Mouse (Mus musculus): ENCODE measurements around the gene Dclk2. TPM values are rescaled to one million over a fixed set of nuclear protein-coding genes. Genes with fewer than 3 reads are reported as not detected.

Gene Dclk2
- polyA plus RNA-seq (2015; fragmentation: Nextera tagmentation; extraction: Ambion mirVana), result 87.6 and 94.3 TPM in 2 replicates

- Histone ChIP-seq H3K27ac (replicated peaks) (peak within 1 kb of the TSS; percentile 98), H3K4me1 (replicated peaks) (peaks cover 41% of the 10 kb centered on the region), H3K4me3 (peak within 1 kb of the TSS; percentile 82), H3K9ac (peak within 1 kb of the TSS; percentile 92), H3K4me2 (peak within 1 kb of the TSS; percentile 79), H3K9me3 (no peaks in the 10 kb centered on the region), H3K27me3 (no peaks in the 10 kb centered on the region), H3K36me3 (no peaks in the 10 kb centered on the region)
- ATAC-seq (ENCODE audit: low FRiP score, low read depth), result peak; percentile 89
- 0% methylated on average over 57 of the region's 91 CpGs for WGBS
Observed at GRCm38 (mm10) chr3:86920343-86921083, at the start of gene Dclk2. Dclk2 (minus strand) TSS chr3:86920852.

- no peak overlapping the region for H3K4me2 ChIP-seq
- no peak overlapping the region for H3K4me3 ChIP-seq
- WGBS, result 83% methylated on average over 17 of the region's 17 CpGs
- no peaks in the 10 kb centered on the region for H3K27me3 ChIP-seq
- no peaks in the 10 kb centered on the region for H3K9me3 ChIP-seq
- no peak for ATAC-seq (ENCODE audit: low FRiP score, low read depth)
- no peak overlapping the region for H3K27ac ChIP-seq (replicated peaks)
- H3K4me1 ChIP-seq (replicated peaks), result no peaks in the 10 kb centered on the region
- H3K9ac ChIP-seq, result no peak overlapping the region
- H3K36me3 ChIP-seq, result no peaks in the 10 kb centered on the region
Observed at GRCm38 (mm10) chr3:86962665-86963435, 42.2 kb upstream of the Dclk2 start.

GRCm38 (mm10) chr3:86961395-86961669 lies 40.7 kb upstream of the Dclk2 start:
- no peak for ATAC-seq (ENCODE audit: low FRiP score, low read depth)
- 93% methylated on average over 2 of the region's 2 CpGs for WGBS

DNA sequence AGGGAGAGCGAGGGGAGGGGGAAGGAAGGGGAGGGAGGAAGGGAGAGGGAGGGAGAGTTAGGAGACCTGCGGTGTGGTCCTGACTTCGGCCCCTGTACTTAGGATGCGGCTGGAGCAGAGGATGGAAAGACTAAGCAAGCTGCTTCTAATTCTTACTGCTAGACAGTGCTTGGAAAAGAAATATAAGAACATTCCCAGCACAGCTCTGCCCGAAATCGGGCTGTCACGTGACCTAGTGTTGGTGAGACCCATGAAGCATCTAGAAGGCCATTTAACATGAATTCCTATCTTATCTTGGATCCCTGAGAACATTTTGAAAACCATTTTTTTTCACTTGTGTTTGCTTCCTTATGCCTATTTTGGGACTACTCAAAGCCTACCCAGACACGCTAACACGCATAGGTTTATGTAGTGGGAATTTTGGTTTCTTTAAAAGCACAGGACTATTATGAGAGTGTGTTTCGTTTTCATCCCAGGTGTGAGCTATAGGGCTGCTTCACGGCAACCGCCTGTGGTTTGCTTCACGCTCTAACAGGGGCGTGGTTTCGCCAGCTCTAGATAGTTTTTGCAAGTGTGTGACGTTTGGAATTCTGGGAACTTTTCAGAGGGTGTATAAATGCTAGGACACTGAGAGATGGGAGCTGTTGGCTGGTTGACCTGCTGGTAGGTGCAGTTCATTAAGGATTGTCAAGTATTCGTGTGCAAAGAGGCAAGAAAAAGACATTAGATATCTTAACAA lies 40.2 kb upstream of the Dclk2 start:
- Histone ChIP-seq H3K27ac (replicated peaks) (no peak overlapping the region), H3K9ac (no peak overlapping the region), H3K4me1 (replicated peaks) (no peaks in the 10 kb centered on the region), H3K36me3 (no peaks in the 10 kb centered on the region), H3K4me2 (no peak overlapping the region), H3K27me3 (no peaks in the 10 kb centered on the region), H3K4me3 (no peak overlapping the region), H3K9me3 (no peaks in the 10 kb centered on the region)
- 88% methylated on average over 17 of the region's 17 CpGs for WGBS
- no peak for ATAC-seq (ENCODE audit: low FRiP score, low read depth)

More at GRCm38 (mm10) chr3:86961395-86961669, 40.7 kb upstream of the Dclk2 start:
- Histone ChIP-seq H3K4me1 (replicated peaks) (no peaks in the 10 kb centered on the region), H3K27me3 (no peaks in the 10 kb centered on the region), H3K4me2 (no peak overlapping the region), H3K4me3 (no peak overlapping the region), H3K9me3 (no peaks in the 10 kb centered on the region), H3K27ac (replicated peaks) (no peak overlapping the region), H3K9ac (no peak overlapping the region), H3K36me3 (no peaks in the 10 kb centered on the region)

- no peaks in the 10 kb centered on the region for H3K36me3 ChIP-seq
- no peaks in the 10 kb centered on the region for H3K9me3 ChIP-seq
- ATAC-seq (ENCODE audit: low FRiP score, low read depth), result no peak
- no peaks in the 10 kb centered on the region for H3K27me3 ChIP-seq
- H3K4me2 ChIP-seq, result no peak overlapping the region
- no peak overlapping the region for H3K9ac ChIP-seq
- 93% methylated on average over 7 of the region's 7 CpGs for WGBS
- no peak overlapping the region for H3K4me3 ChIP-seq
- no peaks in the 10 kb centered on the region for H3K4me1 ChIP-seq (replicated peaks)
- H3K27ac ChIP-seq (replicated peaks), result no peak overlapping the region
Observed at GRCm38 (mm10) chr3:86959088-86959487, 38.4 kb upstream of the Dclk2 start.

- Histone ChIP-seq H3K27me3 (no peaks in the 10 kb centered on the region), H3K4me1 (replicated peaks) (no peaks in the 10 kb centered on the region), H3K4me3 (no peak overlapping the region), H3K9ac (no peak overlapping the region), H3K36me3 (no peaks in the 10 kb centered on the region), H3K4me2 (no peak overlapping the region), H3K9me3 (no peaks in the 10 kb centered on the region), H3K27ac (replicated peaks) (no peak overlapping the region)
- 54% methylated on average over 4 of the region's 4 CpGs for WGBS
- no peak for ATAC-seq (ENCODE audit: low FRiP score, low read depth)
Observed at GRCm38 (mm10) chr3:86955376-86955775, 34.7 kb upstream of the Dclk2 start.

GRCm38 (mm10) chr3:86954521-86954920 lies 33.9 kb upstream of the Dclk2 start:
- H3K27me3 ChIP-seq, result no peaks in the 10 kb centered on the region
- H3K4me3 ChIP-seq, result no peak overlapping the region
- no peak overlapping the region for H3K27ac ChIP-seq (replicated peaks)
- no peak overlapping the region for H3K9ac ChIP-seq
- H3K9me3 ChIP-seq, result no peaks in the 10 kb centered on the region
- 77% methylated on average over 1 of the region's 1 CpGs for WGBS
- no peak overlapping the region for H3K4me2 ChIP-seq
- H3K36me3 ChIP-seq, result no peaks in the 10 kb centered on the region
- no peaks in the 10 kb centered on the region for H3K4me1 ChIP-seq (replicated peaks)
- ATAC-seq (ENCODE audit: low FRiP score, low read depth), result no peak

GRCm38 (mm10) chr3:86953819-86954218 lies 33.2 kb upstream of the Dclk2 start:
- Histone ChIP-seq H3K9ac (no peak overlapping the region), H3K27me3 (no peaks in the 10 kb centered on the region), H3K4me3 (no peak overlapping the region), H3K4me1 (replicated peaks) (no peaks in the 10 kb centered on the region), H3K4me2 (no peak overlapping the region), H3K27ac (replicated peaks) (no peak overlapping the region), H3K36me3 (no peaks in the 10 kb centered on the region), H3K9me3 (no peaks in the 10 kb centered on the region)
- 87% methylated on average over 4 of the region's 4 CpGs for WGBS
- ATAC-seq (ENCODE audit: low FRiP score, low read depth), result no peak

DNA sequence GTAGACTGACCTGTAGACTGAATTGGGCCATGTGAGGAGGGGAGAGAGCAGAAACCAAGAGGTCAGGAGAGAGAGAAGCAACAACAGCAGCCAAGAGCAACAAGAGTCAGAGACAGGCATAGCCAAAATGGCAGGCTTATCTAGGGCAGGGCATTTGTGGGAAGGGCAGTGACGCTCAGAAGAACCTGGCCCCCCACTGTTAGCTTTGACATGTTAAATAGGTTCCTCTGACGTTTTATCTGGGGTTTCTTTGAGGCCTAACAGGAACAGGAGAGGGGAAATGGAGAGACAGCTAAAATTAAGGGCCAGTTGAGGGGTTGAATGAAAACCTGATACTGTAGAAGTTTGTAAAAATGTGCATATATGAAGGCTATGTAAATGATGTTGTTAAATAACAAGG lies 30.0 kb upstream of the Dclk2 start:
- Histone ChIP-seq H3K27me3 (no peaks in the 10 kb centered on the region), H3K9ac (no peak overlapping the region), H3K4me1 (replicated peaks) (no peaks in the 10 kb centered on the region), H3K27ac (replicated peaks) (no peak overlapping the region), H3K9me3 (no peaks in the 10 kb centered on the region), H3K36me3 (no peaks in the 10 kb centered on the region), H3K4me3 (no peak overlapping the region), H3K4me2 (no peak overlapping the region)
- no peak for ATAC-seq (ENCODE audit: low FRiP score, low read depth)
- WGBS, result 16% methylated on average over 2 of the region's 2 CpGs

GRCm38 (mm10) chr3:86936254-86936836 lies 15.7 kb upstream of the Dclk2 start:
- WGBS, result 0% methylated on average over 2 of the region's 2 CpGs
- H3K36me3 ChIP-seq, result no peaks in the 10 kb centered on the region
- no peaks in the 10 kb centered on the region for H3K9me3 ChIP-seq
- H3K4me3 ChIP-seq, result no peak overlapping the region
- H3K9ac ChIP-seq, result no peak overlapping the region
- peak overlapping the region; percentile 6; the same call in 1 of the 2 replicates for H3K4me2 ChIP-seq
- H3K27me3 ChIP-seq, result no peaks in the 10 kb centered on the region
- peaks cover 10% of the 10 kb centered on the region for H3K4me1 ChIP-seq (replicated peaks)
- ATAC-seq (ENCODE audit: low FRiP score, low read depth), result peak; percentile 92
- peak overlapping the region; percentile 56 for H3K27ac ChIP-seq (replicated peaks)

DNA sequence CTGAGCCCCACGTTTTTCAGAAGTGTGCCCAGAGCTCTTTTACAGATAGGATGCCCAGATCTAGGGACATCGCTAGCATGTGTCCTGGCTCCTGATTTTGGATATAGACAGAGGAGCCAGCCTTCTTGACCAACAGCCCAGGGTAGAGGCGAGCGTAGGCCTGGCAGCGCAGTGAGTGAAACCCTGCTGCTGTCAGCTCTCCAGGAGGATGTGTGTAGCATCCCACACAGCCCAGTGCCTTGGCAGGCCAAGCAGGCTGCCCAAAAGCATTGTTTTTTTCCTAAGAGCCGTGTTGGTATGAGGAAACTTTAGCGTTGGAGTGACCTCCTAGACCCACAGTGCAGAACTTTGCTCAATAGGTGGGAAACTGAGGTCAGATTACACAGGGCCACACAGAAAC lies 12.8 kb upstream of the Dclk2 start:
- no peak overlapping the region for H3K27ac ChIP-seq (replicated peaks)
- no peaks in the 10 kb centered on the region for H3K9me3 ChIP-seq
- H3K4me2 ChIP-seq, result no peak overlapping the region
- no peak overlapping the region for H3K4me3 ChIP-seq
- WGBS, result 81% methylated on average over 7 of the region's 7 CpGs
- no peaks in the 10 kb centered on the region for H3K36me3 ChIP-seq
- no peak for ATAC-seq (ENCODE audit: low FRiP score, low read depth)
- peaks cover 10% of the 10 kb centered on the region for H3K4me1 ChIP-seq (replicated peaks)
- H3K9ac ChIP-seq, result no peak overlapping the region
- H3K27me3 ChIP-seq, result no peaks in the 10 kb centered on the region

GRCm38 (mm10) chr3:86923686-86924085 lies 3.0 kb upstream of the Dclk2 start:
- Histone ChIP-seq H3K36me3 (no peaks in the 10 kb centered on the region), H3K4me1 (replicated peaks) (peaks cover 9% of the 10 kb centered on the region), H3K9me3 (no peaks in the 10 kb centered on the region), H3K4me3 (no peak overlapping the region), H3K27me3 (no peaks in the 10 kb centered on the region), H3K27ac (replicated peaks) (no peak overlapping the region), H3K4me2 (no peak overlapping the region), H3K9ac (no peak overlapping the region)
- no peak for ATAC-seq (ENCODE audit: low FRiP score, low read depth)
- WGBS, result 90% methylated on average over 10 of the region's 10 CpGs

Data from hindbrain, embryonic 15.5 days (tissue).